Mouse (Mus musculus): ENCODE measurements around the gene Jag1.

- no peak for TF ChIP-seq POLR2A (IDR thresholded peaks at IDR 0.05; ENCODE audit: low read depth, low read length)
- peak; percentile 64 for TF ChIP-seq CTCF (conservative IDR thresholded peaks at IDR 0.05; ENCODE audit: insufficient read depth, insufficient read length, low read depth, low read length)
Measured at GRCm38 (mm10) chr2:137114248-137115096, 2.0 kb downstream of the Jag1 start.

Data from kidney, adult 2 months (tissue).